Mouse (Mus musculus) gastrocnemius, postnatal 36 days (tissue): ENCODE results near the gene Arpc3. TPM values are rescaled to one million over a fixed set of nuclear protein-coding genes. Genes with fewer than 3 reads are reported as not detected.
"Not testable (repeated sequence)": the region's sequence is repeated elsewhere in the genome, so short reads cannot be mapped to it uniquely, and the experiment has no call there.

ENCODE experiments used
- DNase-seq, 2 experiments: peaks; one replicate each; pipeline ENCODE4 v3.0.0; 2022
- intact Hi-C: fragments of 180-260 bp; cut with DNase I; formaldehyde crosslinking; loops from one replicate; pipeline ENCODE4 v1.15.1; 2025
- total RNA-seq, 2 experiments: library from RNA; stranded (reverse); gene quantifications; 2 replicates each; pipeline ENCODE4 v1.2.3; 2021

Gene Arpc3
- total RNA-seq, 2 experiments from 2014 or later = 47.2 to 51.2 TPM

- intact Hi-C loops = no loop called here
- DNase-seq = no peak
Measured at GRCm38 (mm10) chr5:122425550-122425949, 33.9 kb downstream of the Arpc3 start.

- no peak for DNase-seq
- intact Hi-C loops = no loop called here
Measured at GRCm38 (mm10) chr5:122430036-122430775, 38.5 kb downstream of the Arpc3 start.

- intact Hi-C loops = no loop called here
Measured at GRCm38 (mm10) chr5:122431221-122431620, 39.5 kb downstream of the Arpc3 start.

GRCm38 (mm10) chr5:122434541-122434940 lies 42.9 kb downstream of the Arpc3 start:
- no peak for DNase-seq
- intact Hi-C loops = no loop called here

More at GRCm38 (mm10) chr5:122431221-122431620, 39.5 kb downstream of the Arpc3 start:
- no peak for DNase-seq

- no peak for DNase-seq
- intact Hi-C loops = no loop called here
Measured at GRCm38 (mm10) chr5:122439400-122440094, 47.9 kb downstream of the Arpc3 start.

- intact Hi-C loops = no loop called here
- DNase-seq = no peak
Measured at GRCm38 (mm10) chr5:122440095-122440630, 48.5 kb downstream of the Arpc3 start.

- DNase-seq = no peak
- intact Hi-C loops = no loop called here
Measured at GRCm38 (mm10) chr5:122444492-122444891, 52.8 kb downstream of the Arpc3 start.

GRCm38 (mm10) chr5:122445051-122445610 lies 53.5 kb downstream of the Arpc3 start:
- intact Hi-C loops = no loop called here
- no peak for DNase-seq

- intact Hi-C loops = no loop called here
- DNase-seq = no peak
Measured at GRCm38 (mm10) chr5:122447857-122448256, 56.2 kb downstream of the Arpc3 start.

GRCm38 (mm10) chr5:122448869-122449268 lies 57.2 kb downstream of the Arpc3 start:
- DNase-seq = no peak
- intact Hi-C loops = no loop called here

GRCm38 (mm10) chr5:122449946-122450345 lies 58.3 kb downstream of the Arpc3 start:
- DNase-seq = no peak
- intact Hi-C loops = no loop called here

GRCm38 (mm10) chr5:122450913-122451317 lies 59.2 kb downstream of the Arpc3 start:
- DNase-seq = no peak
- intact Hi-C loops = no loop called here

GRCm38 (mm10) chr5:122451324-122451723 lies 59.6 kb downstream of the Arpc3 start:
- DNase-seq = no peak
- intact Hi-C loops = no loop called here

GRCm38 (mm10) chr5:122452194-122452593 lies 60.5 kb downstream of the Arpc3 start:
- intact Hi-C loops = no loop called here
- no peak for DNase-seq

GRCm38 (mm10) chr5:122453188-122453587 lies 61.5 kb downstream of the Arpc3 start:
- DNase-seq = no peak
- intact Hi-C loops = no loop called here

GRCm38 (mm10) chr5:122454442-122454841 lies 62.8 kb downstream of the Arpc3 start:
- DNase-seq = no peak
- intact Hi-C loops = no loop called here

- intact Hi-C loops = no loop called here
- DNase-seq = no peak
Measured at GRCm38 (mm10) chr5:122454883-122455282, 63.2 kb downstream of the Arpc3 start.

GRCm38 (mm10) chr5:122455584-122455983 lies 63.9 kb downstream of the Arpc3 start:
- no peak for DNase-seq
- intact Hi-C loops = no loop called here

- DNase-seq, intact Hi-C loops: not testable (repeated sequence)
Measured at GRCm38 (mm10) chr5:122457054-122457453, 65.4 kb downstream of the Arpc3 start.

GRCm38 (mm10) chr5:122458066-122458465 lies 66.4 kb downstream of the Arpc3 start:
- no peak for DNase-seq
- intact Hi-C loops = no loop called here

- intact Hi-C loops = no loop called here
- no peak for DNase-seq
Measured at GRCm38 (mm10) chr5:122459335-122459734, 67.7 kb downstream of the Arpc3 start.
